Mouse (Mus musculus): Measurements from ENCODE around the gene Zfp174. TPM values are rescaled to one million over a fixed set of nuclear protein-coding genes. Genes with fewer than 3 reads are reported as not detected.

Zfp174 gene
- total and polyA plus RNA-seq, 3 experiments, result 0.26 to 0.98 (median 0.37) TPM

- Histone ChIP-seq H3K4me3 (replicated peaks in 1 of 3; ENCODE audit: low read depth in 2 of 3, low read length in 2 of 3, poor library complexity in 1 of 3) (no peak overlapping the region), H3K79me2 (replicated peaks; ENCODE audit: control insufficient read depth, extremely low read depth, insufficient read depth, poor library complexity, severe bottlenecking) (no peaks in the 10 kb centered on the region), H3K9me3 (replicated peaks; ENCODE audit: low read length) (no peaks in the 10 kb centered on the region), H3K27ac (ENCODE audit: insufficient read depth, low read depth) (no peak overlapping the region), H3K36me3 (replicated peaks in 1 of 2; ENCODE audit: control insufficient read depth in 1 of 2, insufficient read depth in 1 of 2, low read length in 1 of 2) (no peaks in the 10 kb centered on the region), H3K9ac (ENCODE audit: insufficient read depth, low read depth) (no peak overlapping the region), H3K27me3 (replicated peaks) (no peaks in the 10 kb centered on the region), H3K4me2 (ENCODE audit: insufficient read depth, low read depth, poor library complexity, severe bottlenecking) (no peak overlapping the region), H3K4me1 (ENCODE audit: control insufficient read depth in 1 of 2, insufficient read depth in 2 of 2) (peaks cover 0 to 3% of the 10 kb centered on the region in 2 experiments; a peak in 1 of 4 replicates)
- dilution Hi-C loops (cut with MboI; ENCODE audit: extremely low pct_ligation_motif_present, extremely low pct_unique_long_range_greater_than_20kb, low sequenced_read_pairs) (no loop called here), in situ Hi-C loops (cut with MboI; ENCODE audit: low pct_ligation_motif_present, low pct_unique_long_range_greater_than_20kb, low sequenced_read_pairs) (loop anchor here (5.0 to 25.0 kb wide), 2 partner anchors 227 to 452 kb away; no protein-coding TSS in a partner anchor)
- DNase-seq (ENCODE audit: extremely low read depth), result no peak
- TF ChIP-seq MAFK (IDR thresholded peaks at IDR 0.05; ENCODE audit: insufficient replicate concordance, low read length) (no peak), POLR2A (IDR thresholded peaks at IDR 0.05; ENCODE audit: low read depth, low read length) (no peak), ETS1 (conservative IDR thresholded peaks at IDR 0.05; ENCODE audit: low read depth, low read length) (no peak), MEF2A (IDR thresholded peaks at IDR 0.05; ENCODE audit: borderline replicate concordance, low read depth, low read length) (no peak), SIN3A (IDR thresholded peaks at IDR 0.05; ENCODE audit: low read length) (no peak), JUN (IDR thresholded peaks at IDR 0.05; ENCODE audit: insufficient read depth, low read depth, low read length) (no peak), ELF1 (IDR thresholded peaks at IDR 0.05; ENCODE audit: low read depth, low read length) (no peak), NELFE (IDR thresholded peaks at IDR 0.05; ENCODE audit: low read depth, low read length) (no peak), PAX5 (IDR thresholded peaks at IDR 0.05; ENCODE audit: low read length) (no peak), IRF4 (IDR thresholded peaks at IDR 0.05; ENCODE audit: low read depth, low read length) (no peak), MXI1 (IDR thresholded peaks at IDR 0.05; ENCODE audit: low read depth, low read length) (no peak), TCF12 (IDR thresholded peaks at IDR 0.05; ENCODE audit: low read depth, low read length) (no peak), RAD21 (IDR thresholded peaks at IDR 0.05; ENCODE audit: low read depth, low read length) (no peak), ZNF384 (IDR thresholded peaks at IDR 0.05; ENCODE audit: low read depth, low read length) (no peak), GABPA (IDR thresholded peaks at IDR 0.05; ENCODE audit: insufficient replicate concordance, low read depth, low read length) (no peak), MAX (IDR thresholded peaks at IDR 0.05; ENCODE audit: low read length) (no peak), MYC (IDR thresholded peaks at IDR 0.05; ENCODE audit: low read depth, low read length) (no peak), USF1 (IDR thresholded peaks at IDR 0.05; ENCODE audit: low read depth, low read length) (no peak), CHD1 (IDR thresholded peaks at IDR 0.05; ENCODE audit: low read depth, low read length) (no peak)
These were observed 11.6 kb upstream of the Zfp174 start for GRCm38 (mm10) chr16:3835461-3835860.

DNA sequence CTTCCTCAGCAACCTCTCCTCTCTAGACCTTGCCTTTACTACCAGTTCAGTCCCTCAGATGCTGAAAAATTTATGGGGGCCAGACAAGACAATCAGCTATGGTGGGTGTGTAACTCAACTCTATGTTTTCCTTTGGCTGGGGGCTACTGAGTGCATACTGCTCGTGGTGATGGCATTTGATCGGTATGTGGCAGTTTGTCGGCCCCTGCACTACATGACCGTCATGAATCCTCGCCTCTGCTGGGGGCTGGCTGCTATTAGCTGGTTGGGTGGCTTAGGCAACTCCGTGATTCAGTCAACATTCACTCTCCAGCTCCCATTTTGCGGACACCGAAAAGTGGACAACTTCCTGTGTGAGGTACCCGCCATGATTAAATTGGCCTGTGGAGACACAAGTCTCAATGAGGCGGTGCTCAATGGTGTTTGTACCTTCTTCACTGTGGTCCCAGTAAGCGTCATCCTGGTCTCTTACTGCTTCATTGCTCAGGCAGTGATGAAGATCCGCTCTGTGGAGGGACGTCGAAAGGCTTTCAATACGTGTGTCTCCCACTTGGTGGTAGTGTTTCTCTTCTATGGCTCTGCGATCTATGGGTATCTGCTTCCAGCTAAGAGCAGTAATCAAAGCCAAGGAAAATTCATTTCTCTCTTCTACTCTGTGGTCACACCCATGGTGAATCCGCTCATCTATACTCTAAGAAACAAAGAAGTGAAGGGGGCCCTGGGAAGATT lies 7.7 kb upstream of the Zfp174 start:
- H3K27ac ChIP-seq (ENCODE audit: insufficient read depth, low read depth), result no peak overlapping the region
- dilution Hi-C loops (cut with MboI; ENCODE audit: extremely low pct_ligation_motif_present, extremely low pct_unique_long_range_greater_than_20kb, low sequenced_read_pairs) (no loop called here), in situ Hi-C loops (cut with MboI; ENCODE audit: low pct_ligation_motif_present, low pct_unique_long_range_greater_than_20kb, low sequenced_read_pairs) (loop anchor here (5.0 to 25.0 kb wide), 2 partner anchors 223 to 448 kb away; no protein-coding TSS in a partner anchor)
- TF ChIP-seq HCFC1 (IDR thresholded peaks at IDR 0.05; ENCODE audit: low read depth, low read length), result no peak
- peak; percentile 98 for TF ChIP-seq RAD21 (IDR thresholded peaks at IDR 0.05; ENCODE audit: low read depth, low read length)
- peak; percentile 82 for TF ChIP-seq SMC3 (IDR thresholded peaks at IDR 0.05; ENCODE audit: low read depth, low read length)
- 0 out of 2 replicates have a peak, but pooled peaks have one; percentile 35 for TF ChIP-seq MAX (IDR thresholded peaks at IDR 0.05; ENCODE audit: low read length)
- peak; percentile 44; the same call in 1 of the 2 replicates for TF ChIP-seq NELFE (IDR thresholded peaks at IDR 0.05; ENCODE audit: low read depth, low read length)
- no peak for TF ChIP-seq UBTF (IDR thresholded peaks at IDR 0.05; ENCODE audit: low read depth, low read length)
- peak; percentile 40; the same call in 1 of the 2 replicates for TF ChIP-seq ZC3H11A (IDR thresholded peaks at IDR 0.05; ENCODE audit: low read depth, low read length)
- no peak for TF ChIP-seq MXI1 (IDR thresholded peaks at IDR 0.05; ENCODE audit: low read depth, low read length)
- TF ChIP-seq BHLHE40 (IDR thresholded peaks at IDR 0.05; ENCODE audit: low read depth, low read length), result no peak
- peak; percentile 12 to 90; a peak in 2 of 4 replicates for TF ChIP-seq CTCF (conservative IDR thresholded peaks at IDR 0.05 in 1 of 2, IDR thresholded peaks at IDR 0.05 in 1 of 2; ENCODE audit: low read depth in 2 of 2, low read length in 2 of 2)
- peak; percentile 50; the same call in 1 of the 2 replicates for TF ChIP-seq NRF1 (IDR thresholded peaks at IDR 0.05; ENCODE audit: low read depth, low read length)
- no peak for TF ChIP-seq PAX5 (IDR thresholded peaks at IDR 0.05; ENCODE audit: low read length)
- DNase-seq (ENCODE audit: extremely low read depth), result peak; percentile 38
- no peaks in the 10 kb centered on the region for H3K27me3 ChIP-seq (replicated peaks)
- no peak overlapping the region for H3K9ac ChIP-seq (ENCODE audit: insufficient read depth, low read depth)
- peaks cover 3 to 7% of the 10 kb centered on the region in 2 experiments; a peak in 2 of 4 replicates for H3K4me1 ChIP-seq (ENCODE audit: control insufficient read depth in 1 of 2, insufficient read depth in 2 of 2)
- H3K36me3 ChIP-seq (replicated peaks in 1 of 2; ENCODE audit: control insufficient read depth in 1 of 2, insufficient read depth in 1 of 2, low read length in 1 of 2), result no peaks in the 10 kb centered on the region
- no peak overlapping the region for H3K4me3 ChIP-seq (replicated peaks in 1 of 3; ENCODE audit: low read depth in 2 of 3, low read length in 2 of 3, poor library complexity in 1 of 3)
- no peaks in the 10 kb centered on the region for H3K79me2 ChIP-seq (replicated peaks; ENCODE audit: control insufficient read depth, extremely low read depth, insufficient read depth, poor library complexity, severe bottlenecking)
- no peak overlapping the region for H3K4me2 ChIP-seq (ENCODE audit: insufficient read depth, low read depth, poor library complexity, severe bottlenecking)
- H3K9me3 ChIP-seq (replicated peaks; ENCODE audit: low read length), result no peaks in the 10 kb centered on the region
